Mouse (Mus musculus) hindbrain, embryonic 16.5 days (tissue): ENCODE results near the gene Ntn1. TPM values are rescaled to one million over a fixed set of nuclear protein-coding genes. Genes with fewer than 3 reads are reported as not detected.

Experiments
- ATAC-seq: fragments of 200-750 bp; cut with Nextera tagmentation; 2 replicates; pipeline ENCODE4 v1.8.0; 2017; ENCODE audit warnings: moderate TSS enrichment, moderate library complexity
- H3K27ac ChIP-seq: fragments of 300-500 bp; sonication (generic); 2 replicates; pipeline ENCODE4 v1.5.1; 2014; ENCODE audit warnings: low read depth, mild to moderate bottlenecking, control low read depth, low read length, moderate library complexity
- H3K27me3 ChIP-seq: fragments of 300-500 bp; sonication (generic); replicated peaks from 2 replicates; pipeline ENCODE4 v1.6.1; 2014; ENCODE audit warnings: low read length; ENCODE audit not compliant: control insufficient read depth, insufficient read depth
- H3K36me3 ChIP-seq: fragments of 300-500 bp; sonication (generic); 2 replicates; pipeline ENCODE4 v1.6.1; 2014; ENCODE audit warnings: mild to moderate bottlenecking, low read length, moderate library complexity, mixed read lengths; ENCODE audit not compliant: control insufficient read depth, insufficient read depth
- H3K4me1 ChIP-seq: fragments of 300-500 bp; sonication (generic); 2 replicates; pipeline ENCODE4 v1.6.1; 2014; ENCODE audit warnings: low read depth, low read length; ENCODE audit not compliant: control insufficient read depth, insufficient read depth
- H3K4me2 ChIP-seq: fragments of 300-500 bp; sonication (generic); 2 replicates; pipeline ENCODE4 v1.6.1; 2014; ENCODE audit warnings: mild to moderate bottlenecking, low read length, control low read depth, moderate library complexity
- H3K4me3 ChIP-seq: fragments of 300-500 bp; sonication (generic); 2 replicates; pipeline ENCODE4 v1.5.1; 2014; ENCODE audit warnings: mild to moderate bottlenecking, low read length, control low read depth, moderate library complexity
- H3K9ac ChIP-seq: fragments of 300-500 bp; sonication (generic); 2 replicates; pipeline ENCODE4 v1.6.1; 2014; ENCODE audit warnings: low read depth, mild to moderate bottlenecking, control low read depth, low read length, moderate library complexity
- H3K9me3 ChIP-seq: fragments of 300-500 bp; sonication (generic); 2 replicates; pipeline ENCODE4 v1.6.1; 2014; ENCODE audit warnings: mild to moderate bottlenecking, low read length, moderate library complexity; ENCODE audit not compliant: control insufficient read depth
- WGBS: fragments of 180-500 bp; shearing (Covaris S2); extraction: QIAGEN DNeasy Blood & Tissue Kit; methylation state at CpG from one replicate; pipeline ENCODE4 v1.1.7; 2014; 5-methylcytosine and 5-hydroxymethylcytosine counted together
- microRNA-seq: library from miRNA; unstranded; fragments of <30 nt; microRNA quantifications from one replicate; pipeline ENCODE4, GENCODE M21; 2017
- polyA plus RNA-seq: library from polyadenylated mRNA; unstranded; fragments of >200 nt; fragmentation: Nextera tagmentation; extraction: Ambion mirVana; gene quantifications from 2 replicates; pipeline ENCODE4 v1.2.1, GENCODE M21; 2015

The Ntn1 gene
- polyA plus RNA-seq, 1 experiment from 2014 or later = 13.3 TPM

GRCm38 (mm10) chr11:68177415-68177814 is 223.2 kb downstream of the Ntn1 start:
- 78% methylated on average over 7 of the region's 7 CpGs for WGBS
- no peaks in the 10 kb centered on the region for H3K4me1 ChIP-seq
- H3K9ac ChIP-seq = no peak overlapping the region
- H3K4me2 ChIP-seq = no peak overlapping the region
- no peaks in the 10 kb centered on the region for H3K36me3 ChIP-seq
- H3K9me3 ChIP-seq = no peaks in the 10 kb centered on the region
- no peaks in the 10 kb centered on the region for H3K27me3 ChIP-seq
- no peak for ATAC-seq
- H3K27ac ChIP-seq = no peak overlapping the region
- no peak overlapping the region for H3K4me3 ChIP-seq

GRCm38 (mm10) chr11:68176550-68176949 is 224.1 kb downstream of the Ntn1 start:
- H3K27ac ChIP-seq = no peak overlapping the region
- no peak overlapping the region for H3K9ac ChIP-seq
- no peaks in the 10 kb centered on the region for H3K4me1 ChIP-seq
- no peak overlapping the region for H3K4me3 ChIP-seq
- H3K36me3 ChIP-seq = no peaks in the 10 kb centered on the region
- H3K27me3 ChIP-seq = no peaks in the 10 kb centered on the region
- whole genome bisulfite sequencing = 82% methylated on average over 4 of the region's 4 CpGs
- no peaks in the 10 kb centered on the region for H3K9me3 ChIP-seq
- H3K4me2 ChIP-seq = no peak overlapping the region
- no peak for ATAC-seq

DNA sequence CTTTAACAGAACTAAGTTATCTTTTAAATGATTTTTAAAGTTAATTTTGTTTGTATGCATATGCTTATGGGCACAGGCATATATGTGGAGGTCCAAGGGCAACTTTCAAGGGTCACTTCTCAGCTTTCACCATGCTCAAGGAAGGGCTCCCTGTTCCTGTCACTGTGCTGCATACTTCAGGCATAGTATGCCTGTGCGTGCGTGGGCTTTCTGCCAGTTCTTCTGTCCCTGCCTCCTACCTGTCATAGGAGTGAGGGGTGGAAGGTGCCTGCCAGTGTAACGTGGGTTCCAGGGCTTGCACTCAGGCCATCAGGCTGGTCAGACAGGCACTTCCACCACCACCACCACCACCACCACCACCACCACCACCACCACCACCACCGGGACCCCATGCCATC is 228.0 kb downstream of the Ntn1 start:
- ATAC-seq = no peak
- 69% methylated on average over 4 of the region's 4 CpGs for WGBS
- H3K4me3 ChIP-seq = no peak overlapping the region
- H3K27me3 ChIP-seq = no peaks in the 10 kb centered on the region
- no peak overlapping the region for H3K9ac ChIP-seq
- H3K27ac ChIP-seq = no peak overlapping the region
- no peaks in the 10 kb centered on the region for H3K4me1 ChIP-seq
- no peaks in the 10 kb centered on the region for H3K36me3 ChIP-seq
- no peaks in the 10 kb centered on the region for H3K9me3 ChIP-seq
- no peak overlapping the region for H3K4me2 ChIP-seq

GRCm38 (mm10) chr11:68171973-68172647 is 228.5 kb downstream of the Ntn1 start:
- Histone ChIP-seq H3K4me3 (no peak overlapping the region), H3K9me3 (no peaks in the 10 kb centered on the region), H3K9ac (no peak overlapping the region), H3K27ac (no peak overlapping the region), H3K36me3 (no peaks in the 10 kb centered on the region), H3K27me3 (no peaks in the 10 kb centered on the region), H3K4me2 (no peak overlapping the region), H3K4me1 (no peaks in the 10 kb centered on the region)
- ATAC-seq = no peak
- WGBS = 87% methylated on average over 7 of the region's 7 CpGs

GRCm38 (mm10) chr11:68168427-68168826 is 232.2 kb downstream of the Ntn1 start:
- Histone ChIP-seq H3K36me3 (no peaks in the 10 kb centered on the region), H3K9me3 (no peaks in the 10 kb centered on the region), H3K9ac (no peak overlapping the region), H3K4me1 (no peaks in the 10 kb centered on the region), H3K27ac (no peak overlapping the region), H3K4me2 (no peak overlapping the region), H3K4me3 (no peak overlapping the region), H3K27me3 (no peaks in the 10 kb centered on the region)
- 84% methylated on average over 4 of the region's 4 CpGs for WGBS
- no peak for ATAC-seq

- 83% methylated on average over 5 of the region's 5 CpGs for WGBS
- Histone ChIP-seq H3K4me2 (no peak overlapping the region), H3K4me3 (no peak overlapping the region), H3K27me3 (no peaks in the 10 kb centered on the region), H3K27ac (no peak overlapping the region), H3K4me1 (no peaks in the 10 kb centered on the region; the same call in 1 of the 2 replicates), H3K36me3 (no peaks in the 10 kb centered on the region), H3K9ac (no peak overlapping the region), H3K9me3 (no peaks in the 10 kb centered on the region; the same call in 1 of the 2 replicates)
- no peak for ATAC-seq
Observed at GRCm38 (mm10) chr11:68164408-68164807, 236.2 kb downstream of the Ntn1 start.

GRCm38 (mm10) chr11:68159867-68160266 is 240.8 kb downstream of the Ntn1 start:
- Histone ChIP-seq H3K27ac (no peak overlapping the region), H3K4me2 (no peak overlapping the region), H3K9me3 (no peaks in the 10 kb centered on the region; the same call in 1 of the 2 replicates), H3K4me1 (no peaks in the 10 kb centered on the region; the same call in 1 of the 2 replicates), H3K9ac (no peak overlapping the region), H3K36me3 (no peaks in the 10 kb centered on the region), H3K27me3 (no peaks in the 10 kb centered on the region), H3K4me3 (no peak overlapping the region)
- WGBS = 51% methylated on average over 4 of the region's 4 CpGs
- ATAC-seq = no peak

Small RNA genes lying within 50 kb of the gene (microRNA-seq; reads per million reads assigned to microRNA genes)
- gene Mir6406 = not detected

Other genes with a start within 250 kb of the Ntn1 start
- gene Pik3r5, start 31.3 kb upstream of the Ntn1 start, polyA plus RNA-seq = 0.26 and 0.44 TPM in 2 replicates
- 1.8 and 2.1 TPM in 2 replicates for gene Pik3r6, start 102.2 kb upstream of the Ntn1 start, polyA plus RNA-seq
- gene Mfsd6l, start 155.4 kb upstream of the Ntn1 start, polyA plus RNA-seq = 0.07 and 0.08 TPM in 2 replicates
- 0.36 TPM in 1 of 2 replicates, not detected in the other for gene Ccdc42, start 186.2 kb upstream of the Ntn1 start, polyA plus RNA-seq